Mouse (Mus musculus): Measurements from ENCODE around the gene Lalba. TPM values are rescaled to one million over a fixed set of nuclear protein-coding genes. Genes with fewer than 3 reads are reported as not detected.

Lalba gene
- polyA plus RNA-seq, 1 experiment: not detected

DNA sequence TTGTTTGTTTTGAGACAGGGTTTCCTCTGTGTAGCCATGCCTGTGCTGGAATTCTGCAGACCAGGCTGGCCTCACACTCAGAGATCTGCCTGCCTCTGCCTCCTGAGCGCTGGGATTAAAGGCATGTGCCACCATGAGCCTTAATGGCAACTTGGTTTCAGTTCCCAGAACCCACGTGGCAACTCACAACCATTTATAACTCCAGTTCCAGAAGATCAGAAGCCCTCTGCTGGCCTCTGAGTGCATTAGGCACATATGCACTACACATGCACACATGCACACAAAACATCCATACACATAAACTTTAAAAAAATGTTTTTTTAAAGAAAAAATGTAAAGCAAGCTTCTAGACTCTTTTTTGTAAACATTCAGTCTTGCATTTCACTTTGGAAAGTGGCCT lies 26.9 kb upstream of the Lalba start:
- H3K4me1 ChIP-seq (ENCODE audit: control insufficient read depth, insufficient read depth, insufficient read length, low read length): peaks cover 17% of the 10 kb centered on the region
- no peak overlapping the region for H3K4me3 ChIP-seq (ENCODE audit: insufficient read depth, low read depth, low read length)
- H3K27ac ChIP-seq (replicated peaks; ENCODE audit: low read depth, low read length): no peak overlapping the region

DNA sequence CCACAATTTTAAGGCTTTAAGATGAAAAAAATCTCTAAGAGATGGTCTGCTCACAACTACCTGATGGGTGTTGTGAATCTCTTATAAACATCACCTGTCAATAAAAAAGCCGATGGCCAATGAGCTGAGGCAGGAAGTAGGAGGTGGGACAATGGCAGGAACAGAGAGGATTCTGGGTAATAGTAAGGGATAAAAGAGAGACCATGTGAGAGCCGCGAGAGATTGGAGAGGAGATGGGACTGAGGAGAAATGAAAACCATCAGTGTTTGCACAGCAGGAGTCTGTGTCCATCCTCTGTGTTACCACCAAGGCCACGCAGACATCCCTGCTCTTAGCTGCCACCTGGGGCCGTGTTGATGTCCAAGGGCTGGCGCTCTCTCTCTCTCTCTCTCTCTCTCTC lies 24.8 kb upstream of the Lalba start:
- Histone ChIP-seq H3K4me3 (ENCODE audit: insufficient read depth, low read depth, low read length) (no peak overlapping the region), H3K4me1 (ENCODE audit: control insufficient read depth, insufficient read depth, insufficient read length, low read length) (peaks cover 13% of the 10 kb centered on the region), H3K27ac (replicated peaks; ENCODE audit: low read depth, low read length) (no peak overlapping the region)

DNA sequence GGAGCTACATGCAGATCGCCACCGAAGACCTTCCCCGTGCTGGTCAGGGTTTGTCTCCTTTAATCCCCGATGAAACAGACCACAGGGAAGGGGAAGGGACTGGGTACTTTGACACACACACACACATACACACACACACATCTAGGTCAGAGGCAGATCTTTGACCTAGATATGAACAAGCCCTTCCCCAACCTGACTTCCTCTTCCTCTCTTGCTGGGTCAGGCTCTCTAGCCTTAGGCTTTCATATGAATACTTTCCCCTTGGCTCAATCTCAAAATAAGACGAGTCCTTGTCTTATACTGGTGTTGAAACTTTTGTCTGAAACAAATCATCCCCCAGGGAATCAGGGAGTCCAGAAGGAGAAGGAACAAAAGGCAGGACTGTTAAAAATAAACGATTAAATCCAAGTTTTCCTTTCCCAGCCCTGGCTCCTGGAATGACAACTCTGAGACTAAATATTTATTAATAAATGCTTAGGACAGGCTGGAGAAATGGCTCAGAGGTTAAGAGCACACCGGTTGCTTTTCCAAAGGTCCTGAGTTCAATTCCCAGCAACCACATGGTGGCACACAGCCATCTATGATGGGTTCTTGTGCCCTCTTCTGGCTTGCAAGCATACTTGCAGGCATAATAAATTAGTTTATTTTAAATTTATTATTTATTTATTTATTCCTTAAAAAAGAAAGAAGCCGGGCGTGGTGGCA lies 23.9 kb upstream of the Lalba start:
- H3K27ac ChIP-seq (replicated peaks; ENCODE audit: low read depth, low read length): peak overlapping the region; percentile 72

DNA sequence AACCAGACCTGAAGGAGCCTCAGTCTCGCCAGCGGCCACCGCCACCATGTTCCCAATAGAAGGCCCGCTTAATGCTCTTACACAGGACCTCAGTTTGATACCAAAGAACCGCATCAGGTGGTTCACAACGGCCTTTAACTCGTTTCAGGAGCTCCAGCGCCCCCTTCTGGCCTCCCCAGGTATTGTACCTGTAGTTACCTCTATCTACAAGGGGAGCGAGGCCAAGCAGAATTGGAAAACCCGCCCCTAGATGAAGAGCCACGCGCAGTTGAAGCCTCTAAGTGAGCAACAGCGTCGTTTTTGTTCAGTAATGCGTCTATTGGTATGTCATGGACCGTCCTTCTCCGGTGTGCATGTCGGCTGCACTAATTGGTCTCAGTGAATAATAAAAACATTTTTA lies 22.0 kb upstream of the Lalba start:
- Histone ChIP-seq H3K4me3 (ENCODE audit: insufficient read depth, low read depth, low read length) (no peak overlapping the region), H3K27ac (replicated peaks; ENCODE audit: low read depth, low read length) (no peak overlapping the region)

More for the DNA sequence above, 23.9 kb upstream of the Lalba start:
- no peak overlapping the region for H3K4me3 ChIP-seq (ENCODE audit: insufficient read depth, low read depth, low read length)
- H3K4me1 ChIP-seq (ENCODE audit: control insufficient read depth, insufficient read depth, insufficient read length, low read length): peaks cover 10% of the 10 kb centered on the region

DNA sequence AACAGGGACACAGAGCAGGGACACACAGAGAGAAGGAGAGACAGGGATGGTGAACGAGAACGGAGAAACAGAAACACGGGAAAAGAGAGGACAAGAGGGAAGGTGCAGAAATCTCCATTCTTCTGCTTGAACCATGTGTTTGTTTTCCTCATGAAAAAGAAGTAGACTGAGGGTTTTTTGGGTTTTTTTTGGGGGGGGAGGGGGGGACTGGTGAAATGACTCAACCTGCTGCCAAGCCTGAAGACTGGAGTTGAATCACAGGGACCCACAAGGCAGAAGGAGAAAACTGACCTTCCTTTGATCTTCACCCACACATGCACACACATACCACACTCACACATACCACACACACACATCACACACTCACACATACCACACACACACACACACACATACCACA lies 20.8 kb upstream of the Lalba start:
- Histone ChIP-seq H3K4me3 (ENCODE audit: insufficient read depth, low read depth, low read length) (no peak overlapping the region), H3K4me1 (ENCODE audit: control insufficient read depth, insufficient read depth, insufficient read length, low read length) (peaks cover 23% of the 10 kb centered on the region), H3K27ac (replicated peaks; ENCODE audit: low read depth, low read length) (no peak overlapping the region)

More for the DNA sequence above, 22.0 kb upstream of the Lalba start:
- H3K4me1 ChIP-seq (ENCODE audit: control insufficient read depth, insufficient read depth, insufficient read length, low read length): peaks cover 21% of the 10 kb centered on the region

DNA sequence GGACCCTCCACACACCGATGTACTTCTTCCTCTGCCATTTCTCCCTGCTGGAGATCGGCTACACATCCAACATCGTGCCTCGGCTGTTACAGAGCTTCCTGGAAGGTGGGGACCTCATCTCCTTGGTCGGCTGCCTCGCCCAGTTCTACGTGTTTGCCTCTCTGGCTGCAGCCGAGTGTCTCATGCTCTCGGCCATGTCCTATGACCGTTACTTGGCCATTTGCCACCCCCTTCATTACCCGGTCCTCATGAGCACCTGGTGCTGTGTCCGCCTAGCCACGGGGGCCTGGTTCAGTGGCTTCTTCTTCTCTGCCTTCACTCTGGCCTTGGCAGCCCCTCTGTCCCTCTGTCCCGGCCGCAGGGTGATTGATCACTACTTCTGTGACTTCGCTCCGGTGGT lies 15.1 kb upstream of the Lalba start:
- Histone ChIP-seq H3K4me3 (ENCODE audit: insufficient read depth, low read depth, low read length) (no peak overlapping the region), H3K4me1 (ENCODE audit: control insufficient read depth, insufficient read depth, insufficient read length, low read length) (peaks cover 13% of the 10 kb centered on the region), H3K27ac (replicated peaks; ENCODE audit: low read depth, low read length) (no peak overlapping the region)

DNA sequence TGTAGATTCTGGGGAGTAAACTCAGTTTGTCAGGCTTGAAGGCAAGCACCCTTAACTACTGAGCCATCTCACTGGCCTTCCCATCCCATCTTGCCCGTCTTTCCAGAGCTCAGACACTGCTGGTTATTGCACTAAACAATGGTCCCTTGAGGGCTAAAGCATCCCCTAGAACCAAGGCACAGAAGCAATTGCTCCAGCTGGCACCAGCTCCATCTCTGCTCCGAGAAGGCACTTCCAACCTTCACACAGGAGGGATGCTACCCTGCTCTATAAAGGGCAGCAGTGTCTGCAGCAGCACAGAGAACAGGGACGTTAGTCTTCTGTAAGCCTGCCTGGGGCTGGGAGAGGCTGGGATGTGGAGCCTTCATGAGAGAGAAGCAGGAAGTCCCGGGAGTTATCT lies 9.6 kb upstream of the Lalba start, which contains the start of gene Olfr279:
Olfr279 (plus strand) TSS at position 301 of the 400 bp plus-strand sequence.
- H3K4me3 ChIP-seq (ENCODE audit: insufficient read depth, low read depth, low read length): no peak within 1 kb of the TSS
- H3K27ac ChIP-seq (replicated peaks; ENCODE audit: low read depth, low read length): no peak within 1 kb of the TSS
- peaks cover 4% of the 10 kb centered on the region; the same call in 1 of the 2 replicates for H3K4me1 ChIP-seq (ENCODE audit: control insufficient read depth, insufficient read depth, insufficient read length, low read length)

DNA sequence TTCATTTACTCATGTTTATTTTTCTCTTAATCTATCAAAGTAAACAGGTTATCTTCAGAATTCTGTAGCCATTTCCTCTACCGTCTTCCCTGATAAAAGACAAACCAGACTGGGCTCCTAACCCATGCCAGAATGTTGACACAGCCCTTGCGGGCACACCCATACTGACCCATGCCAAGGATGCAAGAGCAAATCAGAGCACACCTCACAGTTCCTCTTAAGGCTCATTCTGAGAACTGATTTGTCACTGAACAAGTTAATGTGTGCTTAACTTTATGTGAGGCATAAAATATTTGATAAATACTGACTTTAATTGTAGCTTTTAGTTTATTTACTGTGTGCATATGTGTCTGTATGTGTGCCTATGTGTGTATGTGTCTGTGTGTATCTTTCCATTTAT lies 8.8 kb upstream of the Lalba start:
- Histone ChIP-seq H3K27ac (replicated peaks; ENCODE audit: low read depth, low read length) (no peak overlapping the region), H3K4me3 (ENCODE audit: insufficient read depth, low read depth, low read length) (no peak overlapping the region)

DNA sequence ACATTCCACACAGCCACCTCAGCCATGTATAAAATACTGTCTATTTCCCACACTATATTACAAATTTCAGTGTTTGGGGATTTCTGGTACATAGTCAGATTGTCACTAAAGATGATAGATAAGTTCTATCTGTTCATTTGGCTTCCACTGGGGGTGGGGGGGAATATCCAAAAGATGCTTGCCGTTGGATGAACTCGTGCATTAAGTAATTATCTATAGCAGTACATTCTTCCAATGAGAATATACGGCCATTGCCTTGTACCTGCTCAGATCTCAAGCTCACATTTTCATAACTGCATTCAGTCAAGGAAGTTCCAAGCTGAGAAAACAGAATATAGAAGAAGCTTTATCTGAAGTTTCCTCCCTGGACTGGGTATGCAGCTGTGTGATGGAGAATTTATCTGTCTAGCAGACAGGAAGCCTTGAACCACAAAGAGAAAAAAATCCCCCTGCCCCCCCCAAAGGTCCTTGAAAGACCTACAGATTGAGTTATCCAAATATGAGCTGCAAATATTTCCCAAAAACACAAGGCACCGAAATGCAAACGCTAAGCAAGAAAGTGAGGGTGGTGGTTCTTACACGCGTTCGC lies 4.0 kb upstream of the Lalba start:
- Histone ChIP-seq H3K4me1 (ENCODE audit: control insufficient read depth, insufficient read depth, insufficient read length, low read length) (peaks cover 10% of the 10 kb centered on the region; the same call in 1 of the 2 replicates), H3K4me3 (ENCODE audit: insufficient read depth, low read depth, low read length) (no peak overlapping the region), H3K27ac (replicated peaks; ENCODE audit: low read depth, low read length) (no peak overlapping the region)

More for the DNA sequence above, 8.8 kb upstream of the Lalba start:
- peaks cover 4% of the 10 kb centered on the region; the same call in 1 of the 2 replicates for H3K4me1 ChIP-seq (ENCODE audit: control insufficient read depth, insufficient read depth, insufficient read length, low read length)

DNA sequence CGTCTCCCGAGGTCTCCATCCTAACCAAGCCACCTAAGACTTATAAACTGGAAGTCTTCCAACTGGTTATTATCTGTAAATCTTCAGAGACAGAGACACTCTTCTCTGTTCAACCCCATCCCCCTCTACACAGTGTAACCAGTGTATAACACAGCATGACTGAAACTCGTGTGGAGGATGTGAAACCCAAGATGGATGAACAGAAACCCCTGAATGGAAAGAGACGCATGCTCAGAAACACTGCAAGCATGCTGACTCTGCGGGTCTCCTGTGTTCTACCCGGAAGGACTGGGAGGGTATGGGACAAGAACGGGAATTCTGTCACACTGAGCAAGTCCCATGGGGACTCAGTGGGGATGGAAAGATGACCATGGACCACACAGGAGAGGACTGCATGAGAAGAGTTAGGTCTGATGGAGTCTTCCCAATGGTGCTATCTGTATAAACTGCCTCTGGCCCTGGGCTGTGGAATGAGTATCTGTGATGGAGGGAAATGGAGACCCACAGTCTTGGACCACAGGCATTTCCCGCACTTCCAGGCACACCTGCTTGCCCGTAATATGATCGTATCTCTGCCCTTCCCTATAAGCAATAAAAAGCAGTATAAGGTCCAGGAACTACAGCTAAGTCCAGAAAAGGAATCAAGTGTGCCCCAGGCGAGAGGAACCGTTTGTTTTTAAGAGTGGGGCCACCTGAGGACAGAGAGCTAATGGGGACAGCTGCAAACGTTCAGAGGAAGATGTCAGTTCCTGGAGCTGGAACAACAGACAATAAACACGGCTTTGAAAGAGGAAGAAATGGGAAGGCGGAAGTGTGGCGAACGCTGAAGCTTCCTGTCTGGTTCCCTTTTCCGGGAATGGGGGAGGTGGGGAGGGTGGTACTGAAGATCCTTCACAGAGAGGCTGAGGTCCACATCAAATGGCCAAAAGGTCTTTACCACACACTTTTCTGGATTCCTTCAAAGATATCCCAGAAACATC lies 1.7 kb upstream of the Lalba start:
- peaks cover 10% of the 10 kb centered on the region; the same call in 1 of the 2 replicates for H3K4me1 ChIP-seq (ENCODE audit: control insufficient read depth, insufficient read depth, insufficient read length, low read length)
- peak overlapping the region; percentile 98 for H3K27ac ChIP-seq (replicated peaks; ENCODE audit: low read depth, low read length)
- no peak overlapping the region for H3K4me3 ChIP-seq (ENCODE audit: insufficient read depth, low read depth, low read length)

DNA sequence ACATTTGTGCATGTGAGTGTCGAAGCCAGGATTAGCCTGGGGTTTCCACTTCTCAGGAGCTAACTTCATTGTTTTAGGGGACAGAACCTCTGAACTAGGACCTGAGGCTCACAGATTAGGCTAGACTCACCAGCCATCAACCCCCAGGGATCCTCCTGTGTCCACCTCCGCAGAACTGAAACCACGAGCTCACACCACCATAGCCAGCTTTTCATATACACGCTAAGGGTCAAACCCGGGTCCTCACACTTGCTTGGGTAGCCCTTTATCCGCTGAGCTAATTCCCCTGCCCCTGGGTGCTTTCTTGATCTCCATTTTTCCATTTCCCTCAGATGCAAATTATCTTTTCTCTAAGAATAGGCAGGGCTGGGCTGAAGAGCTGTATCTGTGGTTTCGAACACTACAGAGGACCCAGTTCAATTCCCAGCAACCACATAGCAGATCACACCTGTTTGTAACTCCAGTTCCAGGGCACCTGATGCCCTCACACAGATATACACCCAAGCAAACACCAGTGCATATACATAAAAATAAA lies 2.9 kb downstream of the Lalba start:
- H3K4me3 ChIP-seq (ENCODE audit: insufficient read depth, low read depth, low read length): no peak overlapping the region
- peaks cover 10% of the 10 kb centered on the region; the same call in 1 of the 2 replicates for H3K4me1 ChIP-seq (ENCODE audit: control insufficient read depth, insufficient read depth, insufficient read length, low read length)
- H3K27ac ChIP-seq (replicated peaks; ENCODE audit: low read depth, low read length): no peak overlapping the region

DNA sequence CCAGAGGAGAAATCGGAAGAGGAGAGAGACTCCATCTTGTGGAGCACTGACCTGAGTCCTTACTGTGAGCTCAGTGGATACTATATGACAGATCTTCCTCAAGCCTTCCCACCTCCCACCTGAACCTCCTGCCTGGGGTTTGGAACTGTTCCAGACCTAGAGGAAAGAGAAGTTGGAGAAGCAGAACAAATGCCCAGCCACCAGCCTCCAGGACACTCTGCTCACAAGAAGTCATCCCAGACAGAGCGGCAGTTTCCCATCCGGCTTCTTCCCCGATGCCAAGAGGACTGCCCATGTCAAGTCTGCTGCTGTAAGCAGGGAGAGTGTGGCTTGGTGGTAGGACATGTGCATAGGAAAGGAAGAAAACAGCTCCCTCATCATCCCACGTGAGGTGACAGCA lies 6.2 kb downstream of the Lalba start:
- Histone ChIP-seq H3K27ac (replicated peaks; ENCODE audit: low read depth, low read length) (no peak overlapping the region), H3K4me3 (ENCODE audit: insufficient read depth, low read depth, low read length) (no peak overlapping the region)

DNA sequence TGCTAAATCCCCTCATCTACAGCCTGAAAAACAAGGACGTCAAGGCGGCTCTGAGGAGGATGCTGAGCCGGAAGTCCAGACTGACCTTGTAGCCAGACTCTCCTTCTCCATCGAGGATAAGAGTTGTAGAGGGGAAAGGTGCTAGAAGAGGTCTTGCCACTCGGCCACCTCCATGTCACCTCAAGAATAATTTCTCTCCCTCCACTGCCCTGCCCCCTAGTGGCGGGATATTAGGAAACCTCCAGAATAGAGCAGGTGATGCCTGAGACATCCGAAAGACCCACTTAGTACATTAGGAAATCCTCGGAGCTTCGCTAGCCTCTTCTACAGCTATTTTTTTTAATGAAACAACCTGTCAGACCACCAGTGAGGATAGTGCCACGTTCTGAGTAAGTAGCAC lies 7.1 kb downstream of the Lalba start:
- H3K4me3 ChIP-seq (ENCODE audit: insufficient read depth, low read depth, low read length): no peak overlapping the region
- H3K4me1 ChIP-seq (ENCODE audit: control insufficient read depth, insufficient read depth, insufficient read length, low read length): no peaks in the 10 kb centered on the region
- no peak overlapping the region for H3K27ac ChIP-seq (replicated peaks; ENCODE audit: low read depth, low read length)

More for the DNA sequence above, 6.2 kb downstream of the Lalba start:
- no peaks in the 10 kb centered on the region; the same call in 1 of the 2 replicates for H3K4me1 ChIP-seq (ENCODE audit: control insufficient read depth, insufficient read depth, insufficient read length, low read length)

DNA sequence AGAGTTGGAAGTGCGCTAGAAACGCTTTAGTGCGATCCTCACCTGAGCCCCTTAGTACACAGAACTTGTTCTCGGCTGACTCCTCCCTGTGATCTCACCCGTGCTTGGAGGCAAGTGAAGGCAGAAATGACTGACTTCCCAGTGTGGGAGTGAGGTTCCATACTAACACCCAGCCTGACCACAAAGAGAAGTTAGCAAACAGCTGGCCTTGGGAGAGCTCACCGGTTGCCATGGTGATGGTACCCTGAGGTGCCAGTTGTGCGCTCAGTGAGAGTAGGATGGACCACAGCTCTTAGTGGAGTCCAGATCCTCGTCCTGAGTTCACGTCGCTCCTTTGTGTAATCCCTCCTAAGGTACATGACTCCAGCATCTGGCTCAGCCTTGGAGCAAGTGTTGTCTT lies 7.6 kb downstream of the Lalba start:
- Histone ChIP-seq H3K4me1 (ENCODE audit: control insufficient read depth, insufficient read depth, insufficient read length, low read length) (no peaks in the 10 kb centered on the region), H3K27ac (replicated peaks; ENCODE audit: low read depth, low read length) (no peak overlapping the region), H3K4me3 (ENCODE audit: insufficient read depth, low read depth, low read length) (no peak overlapping the region)

DNA sequence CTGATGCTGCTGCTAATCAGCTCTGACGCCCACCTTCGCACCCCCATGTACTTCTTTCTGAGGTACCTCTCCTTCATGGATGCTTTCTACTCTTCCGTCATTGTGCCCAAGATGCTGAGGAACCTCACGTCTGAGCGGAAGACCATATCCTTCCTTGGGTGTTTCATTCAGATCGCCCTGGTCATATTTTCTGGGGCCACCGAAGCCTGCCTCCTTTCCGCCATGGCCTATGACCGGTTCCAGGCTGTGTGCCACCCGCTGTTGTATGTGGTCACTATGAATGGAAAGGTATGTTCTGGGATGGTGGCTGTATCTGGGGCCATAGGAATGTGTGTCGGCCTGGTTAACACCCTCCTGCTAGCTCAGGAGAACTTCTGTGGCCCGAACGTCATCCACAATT lies 11.0 kb downstream of the Lalba start:
- Histone ChIP-seq H3K4me3 (ENCODE audit: insufficient read depth, low read depth, low read length) (no peak overlapping the region), H3K27ac (replicated peaks; ENCODE audit: low read depth, low read length) (no peak overlapping the region), H3K4me1 (ENCODE audit: control insufficient read depth, insufficient read depth, insufficient read length, low read length) (no peaks in the 10 kb centered on the region)
